11 mouse cellular contexts compared by ENCODE assay signal in the genomic region with DNA sequence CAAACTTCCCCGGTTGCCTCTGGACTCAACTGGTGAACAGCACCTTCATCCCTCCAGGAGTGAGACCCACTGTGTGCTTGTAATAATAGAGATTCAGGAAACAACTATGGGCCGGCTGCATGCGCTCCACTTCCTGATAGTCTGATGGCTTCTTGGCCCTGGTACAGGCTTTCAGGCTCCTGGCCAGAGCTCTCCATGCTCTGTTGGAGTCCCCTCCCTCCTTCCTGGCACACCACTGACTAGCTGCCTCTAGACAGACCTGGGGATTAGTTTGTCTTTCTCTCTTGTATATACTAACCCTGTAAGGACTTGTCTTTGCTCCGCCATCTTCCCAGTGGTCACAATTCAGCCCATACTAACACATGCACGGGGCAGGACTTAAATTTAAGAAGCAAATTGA.
DNase-seq lines count a peak whose midpoint lies in the region; ATAC-seq and TF ChIP-seq lines count a peak whose summit lies in the region.
"Had no signal": no experiment of that assay in that cellular context is flagged by ENCODE, and none has a peak within 500 bp of the region (broad histone marks: within the 10 kb centered on the region; RNA-seq: fewer than 3 reads in every experiment).

No protein-coding gene starts in this region.

- H3K79me2 ChIP-seq in heart, adult 2 months (replicated peaks; ENCODE audit: control insufficient read depth, insufficient read depth, low read length), result no peaks in the 10 kb centered on the region

- no peaks in the 10 kb centered on the region for H3K36me3 ChIP-seq in heart, adult 2 months (ENCODE audit: control insufficient read depth, insufficient read depth, low read length)
- no peaks in the 10 kb centered on the region for H3K36me3 ChIP-seq in heart, embryonic 12.5 days
- H3K36me3 ChIP-seq: embryonic facial prominence, embryonic 12.5 days; G1E; limb, embryonic 13.5 days had no signal

- intact Hi-C loops in heart, adult 2 months (cut with DNase I), result no loop called here
- intact Hi-C loops in heart, postnatal 10 days (cut with DNase I), result no loop called here
- intact Hi-C loops in left cerebral cortex, postnatal 36 days (cut with DNase I), result no loop called here

- no peaks in the 10 kb centered on the region for H3K9me3 ChIP-seq in heart, embryonic 12.5 days (replicated peaks)
- H3K9me3 ChIP-seq: embryonic facial prominence, embryonic 12.5 days; limb, embryonic 13.5 days had no signal

- 45% methylated on average over 5 of the region's 5 CpGs for WGBS in heart, adult 2 months
- WGBS in heart, embryonic 12.5 days, result 75% methylated on average over 5 of the region's 5 CpGs

- no peak for TF ChIP-seq EP300 in heart, adult 2 months (IDR thresholded peaks at IDR 0.05; ENCODE audit: insufficient read depth, low read depth, low read length)

- no peak overlapping the region for H3K27ac ChIP-seq in heart, adult 2 months
- no peak overlapping the region for H3K27ac ChIP-seq in heart, embryonic 12.5 days (ENCODE audit: poor library complexity, severe bottlenecking)
- H3K27ac ChIP-seq: embryonic facial prominence, embryonic 12.5 days; limb, embryonic 13.5 days had no signal

- H3K9ac ChIP-seq in heart, adult 2 months (ENCODE audit: low read depth, low read length), result no peak overlapping the region
- no peak overlapping the region for H3K9ac ChIP-seq in heart, embryonic 12.5 days
- H3K9ac ChIP-seq: embryonic facial prominence, embryonic 12.5 days; limb, embryonic 13.5 days had no signal

- H3K4me2 ChIP-seq in heart, embryonic 12.5 days, result no peak overlapping the region
- H3K4me2 ChIP-seq: embryonic facial prominence, embryonic 12.5 days; limb, embryonic 13.5 days had no signal

- no peaks in the 10 kb centered on the region for H3K27me3 ChIP-seq in heart, adult 2 months (ENCODE audit: control insufficient read depth, insufficient read depth, low read length)
- no peaks in the 10 kb centered on the region for H3K27me3 ChIP-seq in heart, embryonic 12.5 days (replicated peaks)
- H3K27me3 ChIP-seq: embryonic facial prominence, embryonic 12.5 days; limb, embryonic 13.5 days had no signal

- DNase-seq in heart, adult 2 months, result peak; percentile 35
- peak; percentile 32 to 38 for DNase-seq in right cerebral cortex, postnatal 10 days (ENCODE audit: low spot score in 2 of 2)
- no peak for DNase-seq in right cerebral cortex, adult 18-20 months
- peak; percentile 78 to 81 for DNase-seq in heart, postnatal 10 days
- peak; percentile 46 for DNase-seq in ovary, postnatal 14 days (ENCODE audit: low spot score)
- DNase-seq in left cerebral cortex, postnatal 36 days (ENCODE audit: low spot score in 2 of 2), result no peak

- H3K4me3 ChIP-seq in heart, adult 2 months, result no peak overlapping the region
- no peak overlapping the region for H3K4me3 ChIP-seq in heart, embryonic 12.5 days
- H3K4me3 ChIP-seq: embryonic facial prominence, embryonic 12.5 days; limb, embryonic 13.5 days had no signal

- no peak for ATAC-seq in heart, embryonic 12.5 days (ENCODE audit: insufficient number of reproducible peaks, low FRiP score)
- ATAC-seq: inflammation-experienced regulatory T-cells, adult 6 months had no signal

- no peak for TF ChIP-seq CTCF in heart, adult 2 months (IDR thresholded peaks at IDR 0.05)

- H3K4me1 ChIP-seq in heart, adult 2 months (ENCODE audit: control insufficient read depth, insufficient read depth, low read length), result no peaks in the 10 kb centered on the region
- peaks cover 17% of the 10 kb centered on the region for H3K4me1 ChIP-seq in heart, embryonic 12.5 days (replicated peaks)
- H3K4me1 ChIP-seq: embryonic facial prominence, embryonic 12.5 days; limb, embryonic 13.5 days had no signal

- TF ChIP-seq POLR2A in heart, adult 2 months (IDR thresholded peaks at IDR 0.05; ENCODE audit: insufficient read depth, low read depth, low read length), result no peak

Comparison
In these comparisons a context has a peak if more than half of its experiments do, and no peak if none do; other contexts are left out.
1. DNase-seq: peak in heart, adult 2 months (2 of 2), right cerebral cortex, postnatal 10 days (2 of 2), heart, postnatal 10 days (2 of 2) and ovary, postnatal 14 days (single experiment); none in right cerebral cortex, adult 18-20 months (single experiment) and left cerebral cortex, postnatal 36 days (0 of 2).